Mouse (Mus musculus) hindbrain, embryonic 15.5 days (tissue): ENCODE measurements around the gene Htr1d. TPM values are rescaled to one million over a fixed set of nuclear protein-coding genes. Genes with fewer than 3 reads are reported as not detected.

Source experiments
- ATAC-seq: fragments of 200-750 bp; cut with Nextera tagmentation; 2 replicates; pipeline ENCODE4 v1.8.0; 2017; ENCODE audit warnings: low read depth, moderate number of reproducible peaks, moderate TSS enrichment; ENCODE audit not compliant: low FRiP score
- H3K27ac ChIP-seq: fragments of 300-500 bp; sonication (generic); replicated peaks from 2 replicates; pipeline ENCODE4 v1.5.1; 2015; ENCODE audit warnings: mild to moderate bottlenecking, inconsistent platforms
- H3K27me3 ChIP-seq: fragments of 300-500 bp; sonication (generic); 2 replicates; pipeline ENCODE4 v1.6.1; 2015; ENCODE audit warnings: control low read depth, inconsistent platforms
- H3K36me3 ChIP-seq: fragments of 300-500 bp; sonication (generic); 2 replicates; pipeline ENCODE4 v1.6.1; 2015; ENCODE audit warnings: control low read depth, inconsistent platforms
- H3K4me1 ChIP-seq: fragments of 300-500 bp; sonication (generic); replicated peaks from 2 replicates; pipeline ENCODE4 v1.6.1; 2015; ENCODE audit warnings: control low read depth, inconsistent platforms
- H3K4me2 ChIP-seq: fragments of 300-500 bp; sonication (generic); 2 replicates; pipeline ENCODE4 v1.6.1; 2015; ENCODE audit warnings: moderate library complexity, mild to moderate bottlenecking, inconsistent platforms
- H3K4me3 ChIP-seq: fragments of 300-500 bp; sonication (generic); 2 replicates; pipeline ENCODE4 v1.5.1; 2015; ENCODE audit warnings: mild to moderate bottlenecking, inconsistent platforms
- H3K9ac ChIP-seq: fragments of 300-500 bp; sonication (generic); 2 replicates; pipeline ENCODE4 v1.6.1; 2015; ENCODE audit warnings: inconsistent platforms
- H3K9me3 ChIP-seq: fragments of 300-500 bp; sonication (generic); 2 replicates; pipeline ENCODE4 v1.6.1; 2016; ENCODE audit warnings: control low read depth, inconsistent platforms
- WGBS: fragments of 180-500 bp; shearing (Covaris S2); methylation state at CpG from one replicate; pipeline ENCODE4 v1.1.7; 2015; 5-methylcytosine and 5-hydroxymethylcytosine counted together
- polyA plus RNA-seq: library from polyadenylated mRNA; unstranded; fragments of >200 nt; fragmentation: Nextera tagmentation; extraction: Ambion mirVana; gene quantifications from 2 replicates; pipeline ENCODE4 v1.2.1, GENCODE M21; 2015

The Htr1d gene
- polyA plus RNA-seq = 1.9 and 3.3 TPM in 2 replicates

GRCm38 (mm10) chr4:136423224-136423623, at the start of gene Htr1d:
Gene Htr1d (plus strand): TSS chr4:136423524.
- Histone ChIP-seq H3K36me3 (no peaks in the 10 kb centered on the region), H3K27me3 (peaks cover 41% of the 10 kb centered on the region), H3K4me1 (peaks cover 21% of the 10 kb centered on the region), H3K9me3 (no peaks in the 10 kb centered on the region), H3K4me3 (peak within 1 kb of the TSS; percentile 52), H3K27ac (no peak within 1 kb of the TSS), H3K9ac (peak within 1 kb of the TSS; percentile 47), H3K4me2 (peak within 1 kb of the TSS; percentile 98)
- WGBS = 66% methylated on average over 9 of the region's 9 CpGs
- ATAC-seq = no peak

- Histone ChIP-seq H3K4me1 (peaks cover 12% of the 10 kb centered on the region), H3K9me3 (no peaks in the 10 kb centered on the region), H3K27ac (no peak overlapping the region), H3K4me3 (no peak overlapping the region), H3K4me2 (no peak overlapping the region), H3K36me3 (no peaks in the 10 kb centered on the region), H3K9ac (no peak overlapping the region), H3K27me3 (no peaks in the 10 kb centered on the region)
- 75% methylated on average over 5 of the region's 5 CpGs for WGBS
- no peak for ATAC-seq
Measured at GRCm38 (mm10) chr4:136377001-136377400, 46.3 kb upstream of the Htr1d start.

GRCm38 (mm10) chr4:136383052-136383451, 40.3 kb upstream of the Htr1d start:
- Histone ChIP-seq H3K4me1 (0 out of 2 replicates have a peak, but pooled peaks cover 5% of the 10 kb centered on the region), H3K27ac (no peak overlapping the region), H3K27me3 (no peaks in the 10 kb centered on the region), H3K9me3 (no peaks in the 10 kb centered on the region), H3K4me3 (no peak overlapping the region), H3K36me3 (no peaks in the 10 kb centered on the region), H3K9ac (no peak overlapping the region), H3K4me2 (no peak overlapping the region)
- no peak for ATAC-seq
- WGBS = 86% methylated on average over 5 of the region's 5 CpGs

- Histone ChIP-seq H3K4me1 (0 out of 2 replicates have a peak, but pooled peaks cover 5% of the 10 kb centered on the region), H3K4me2 (no peak overlapping the region), H3K36me3 (no peaks in the 10 kb centered on the region), H3K9me3 (no peaks in the 10 kb centered on the region), H3K4me3 (no peak overlapping the region), H3K27me3 (no peaks in the 10 kb centered on the region), H3K9ac (no peak overlapping the region), H3K27ac (no peak overlapping the region)
- ATAC-seq = no peak
- WGBS = 62% methylated on average over 6 of the region's 6 CpGs
Measured at GRCm38 (mm10) chr4:136383839-136384238, 39.5 kb upstream of the Htr1d start.

GRCm38 (mm10) chr4:136387261-136387660, 36.1 kb upstream of the Htr1d start:
- H3K36me3 ChIP-seq = no peaks in the 10 kb centered on the region
- no peaks in the 10 kb centered on the region for H3K9me3 ChIP-seq
- 59% methylated on average over 11 of the region's 11 CpGs for WGBS
- H3K4me2 ChIP-seq = no peak overlapping the region
- no peak overlapping the region for H3K27ac ChIP-seq
- ATAC-seq = no peak
- no peaks in the 10 kb centered on the region for H3K27me3 ChIP-seq
- H3K4me1 ChIP-seq = 0 out of 2 replicates have a peak, but pooled peaks cover 5% of the 10 kb centered on the region
- H3K4me3 ChIP-seq = no peak overlapping the region
- H3K9ac ChIP-seq = no peak overlapping the region

- no peaks in the 10 kb centered on the region for H3K36me3 ChIP-seq
- H3K27ac ChIP-seq = no peak overlapping the region
- no peak overlapping the region for H3K4me3 ChIP-seq
- H3K4me1 ChIP-seq = no peaks in the 10 kb centered on the region
- ATAC-seq = no peak
- H3K4me2 ChIP-seq = no peak overlapping the region
- no peaks in the 10 kb centered on the region for H3K9me3 ChIP-seq
- WGBS = 86% methylated on average over 10 of the region's 10 CpGs
- H3K27me3 ChIP-seq = no peaks in the 10 kb centered on the region
- no peak overlapping the region for H3K9ac ChIP-seq
Measured at GRCm38 (mm10) chr4:136401806-136402205, 21.5 kb upstream of the Htr1d start.

- Histone ChIP-seq H3K9me3 (no peaks in the 10 kb centered on the region), H3K27me3 (no peaks in the 10 kb centered on the region), H3K4me1 (peaks cover 10% of the 10 kb centered on the region; the same call in 1 of the 2 replicates), H3K27ac (no peak overlapping the region), H3K4me3 (no peak overlapping the region), H3K4me2 (no peak overlapping the region), H3K36me3 (no peaks in the 10 kb centered on the region), H3K9ac (no peak overlapping the region)
- ATAC-seq = no peak
- 53% methylated on average over 11 of the region's 11 CpGs for WGBS
Measured at GRCm38 (mm10) chr4:136407831-136408230, 15.5 kb upstream of the Htr1d start.

GRCm38 (mm10) chr4:136411995-136412765, 11.1 kb upstream of the Htr1d start:
- H3K27ac ChIP-seq = peak overlapping the region; percentile 9
- 51% methylated on average over 10 of the region's 10 CpGs for WGBS

GRCm38 (mm10) chr4:136415477-136415876, 7.8 kb upstream of the Htr1d start:
- Histone ChIP-seq H3K4me2 (no peak overlapping the region), H3K9ac (no peak overlapping the region), H3K27ac (no peak overlapping the region), H3K4me3 (no peak overlapping the region), H3K4me1 (peaks cover 13% of the 10 kb centered on the region; the same call in 1 of the 2 replicates), H3K9me3 (no peaks in the 10 kb centered on the region), H3K27me3 (0 out of 2 replicates have a peak, but pooled peaks cover 4% of the 10 kb centered on the region), H3K36me3 (no peaks in the 10 kb centered on the region)
- 89% methylated on average over 9 of the region's 9 CpGs for WGBS
- no peak for ATAC-seq

More at GRCm38 (mm10) chr4:136411995-136412765, 11.1 kb upstream of the Htr1d start:
- H3K9me3 ChIP-seq = no peaks in the 10 kb centered on the region
- H3K4me3 ChIP-seq = no peak overlapping the region
- no peaks in the 10 kb centered on the region for H3K27me3 ChIP-seq
- H3K4me1 ChIP-seq = peaks cover 12% of the 10 kb centered on the region; the same call in 1 of the 2 replicates
- no peaks in the 10 kb centered on the region for H3K36me3 ChIP-seq
- H3K4me2 ChIP-seq = no peak overlapping the region
- H3K9ac ChIP-seq = no peak overlapping the region
- 0 out of 2 replicates have a peak, but pooled peaks have one; percentile 51 for ATAC-seq

GRCm38 (mm10) chr4:136418962-136419361, 4.4 kb upstream of the Htr1d start:
- no peaks in the 10 kb centered on the region for H3K36me3 ChIP-seq
- peaks cover 10% of the 10 kb centered on the region; the same call in 1 of the 2 replicates for H3K4me1 ChIP-seq
- H3K9me3 ChIP-seq = no peaks in the 10 kb centered on the region
- peaks cover 21% of the 10 kb centered on the region for H3K27me3 ChIP-seq
- WGBS = 14% methylated on average over 11 of the region's 11 CpGs
- ATAC-seq = no peak
- no peak overlapping the region for H3K4me2 ChIP-seq
- H3K9ac ChIP-seq = no peak overlapping the region
- H3K27ac ChIP-seq = no peak overlapping the region
- H3K4me3 ChIP-seq = no peak overlapping the region

GRCm38 (mm10) chr4:136419386-136419785, 3.9 kb upstream of the Htr1d start:
- 66% methylated on average over 6 of the region's 6 CpGs for WGBS
- ATAC-seq = no peak
- H3K9ac ChIP-seq = no peak overlapping the region
- H3K4me3 ChIP-seq = no peak overlapping the region
- peaks cover 25% of the 10 kb centered on the region for H3K27me3 ChIP-seq
- H3K36me3 ChIP-seq = no peaks in the 10 kb centered on the region
- H3K9me3 ChIP-seq = no peaks in the 10 kb centered on the region
- H3K4me1 ChIP-seq = peaks cover 15% of the 10 kb centered on the region
- no peak overlapping the region for H3K27ac ChIP-seq
- no peak overlapping the region for H3K4me2 ChIP-seq

- Histone ChIP-seq H3K36me3 (no peaks in the 10 kb centered on the region), H3K27ac (no peak overlapping the region), H3K9me3 (no peaks in the 10 kb centered on the region), H3K27me3 (peaks cover 41% of the 10 kb centered on the region), H3K9ac (peak overlapping the region; percentile 47), H3K4me3 (peak overlapping the region; percentile 52), H3K4me1 (peaks cover 17% of the 10 kb centered on the region), H3K4me2 (peak overlapping the region; percentile 98)
- peak; percentile 50 for ATAC-seq
- WGBS = under 1% methylated on average over 60 of the region's 70 CpGs
Measured at GRCm38 (mm10) chr4:136424120-136424999, 1.0 kb downstream of the Htr1d start.
